Mouse (Mus musculus) erythroblast, embryonic 14.5 days (primary cell): ENCODE measurements around the gene Cfd. TPM values are rescaled to one million over a fixed set of nuclear protein-coding genes. Genes with fewer than 3 reads are reported as not detected.

Experiments used
- H3K27me3 ChIP-seq: 2 replicates; pipeline ENCODE4 v1.6.1; 2012; ENCODE audit warnings: inconsistent platforms; ENCODE audit not compliant: control insufficient read depth
- H3K36me3 ChIP-seq: 2 replicates; pipeline ENCODE4 v1.6.1; 2012; ENCODE audit warnings: mild to moderate bottlenecking, inconsistent platforms; ENCODE audit not compliant: control insufficient read depth
- H3K4me1 ChIP-seq: 2 replicates; pipeline ENCODE4 v1.6.1; 2012; ENCODE audit warnings: inconsistent platforms; ENCODE audit not compliant: control insufficient read depth
- H3K4me3 ChIP-seq: replicated peaks from 2 replicates; pipeline ENCODE3; 2012; ENCODE audit warnings: moderate library complexity, mild to moderate bottlenecking, inconsistent platforms
- H3K9me3 ChIP-seq: 2 replicates; pipeline ENCODE4 v1.6.1; 2012; ENCODE audit warnings: low read length, inconsistent platforms, mixed read lengths; ENCODE audit not compliant: control insufficient read depth
- GATA1 ChIP-seq: IDR thresholded peaks from 2 replicates; pipeline ENCODE4 v1.6.1; 2012; ENCODE audit warnings: low read length, inconsistent platforms, mixed read lengths
- TAL1 ChIP-seq: IDR thresholded peaks from 3 replicates; pipeline ENCODE4 v1.6.1; 2012; ENCODE audit warnings: low read length, inconsistent platforms, mixed read lengths
- polyA plus RNA-seq: library from polyadenylated mRNA; stranded (reverse); fragments of >175 nt; gene quantifications from 2 replicates; pipeline ENCODE4 v1.2.3, GENCODE M21; 2012

Cfd gene
- polyA plus RNA-seq, 1 experiment, result not detected

DNA sequence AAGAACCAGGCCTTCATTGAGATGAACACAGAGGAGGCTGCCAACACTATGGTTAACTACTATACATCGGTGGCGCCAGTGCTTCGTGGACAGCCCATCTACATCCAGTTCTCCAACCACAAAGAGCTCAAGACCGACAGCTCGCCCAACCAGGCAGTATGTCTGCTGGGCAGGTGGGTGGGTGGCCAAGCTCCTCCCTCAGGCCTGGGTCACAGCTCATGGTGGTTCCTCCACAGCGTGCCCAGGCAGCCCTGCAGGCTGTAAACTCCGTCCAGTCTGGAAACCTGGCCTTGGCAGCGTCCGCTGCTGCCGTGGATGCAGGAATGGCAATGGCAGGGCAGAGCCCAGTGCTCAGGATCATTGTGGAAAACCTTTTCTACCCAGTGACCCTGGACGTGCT, 31.5 kb upstream of the Cfd start:
- H3K4me3 ChIP-seq, result no peak overlapping the region
- no peak for TF ChIP-seq TAL1
- TF ChIP-seq GATA1, result no peak
- H3K27me3 ChIP-seq, result no peaks in the 10 kb centered on the region; the same call in 1 of the 2 replicates
- H3K4me1 ChIP-seq, result peaks cover 47% of the 10 kb centered on the region
- peaks cover 84% of the 10 kb centered on the region for H3K36me3 ChIP-seq
- no peaks in the 10 kb centered on the region for H3K9me3 ChIP-seq

DNA sequence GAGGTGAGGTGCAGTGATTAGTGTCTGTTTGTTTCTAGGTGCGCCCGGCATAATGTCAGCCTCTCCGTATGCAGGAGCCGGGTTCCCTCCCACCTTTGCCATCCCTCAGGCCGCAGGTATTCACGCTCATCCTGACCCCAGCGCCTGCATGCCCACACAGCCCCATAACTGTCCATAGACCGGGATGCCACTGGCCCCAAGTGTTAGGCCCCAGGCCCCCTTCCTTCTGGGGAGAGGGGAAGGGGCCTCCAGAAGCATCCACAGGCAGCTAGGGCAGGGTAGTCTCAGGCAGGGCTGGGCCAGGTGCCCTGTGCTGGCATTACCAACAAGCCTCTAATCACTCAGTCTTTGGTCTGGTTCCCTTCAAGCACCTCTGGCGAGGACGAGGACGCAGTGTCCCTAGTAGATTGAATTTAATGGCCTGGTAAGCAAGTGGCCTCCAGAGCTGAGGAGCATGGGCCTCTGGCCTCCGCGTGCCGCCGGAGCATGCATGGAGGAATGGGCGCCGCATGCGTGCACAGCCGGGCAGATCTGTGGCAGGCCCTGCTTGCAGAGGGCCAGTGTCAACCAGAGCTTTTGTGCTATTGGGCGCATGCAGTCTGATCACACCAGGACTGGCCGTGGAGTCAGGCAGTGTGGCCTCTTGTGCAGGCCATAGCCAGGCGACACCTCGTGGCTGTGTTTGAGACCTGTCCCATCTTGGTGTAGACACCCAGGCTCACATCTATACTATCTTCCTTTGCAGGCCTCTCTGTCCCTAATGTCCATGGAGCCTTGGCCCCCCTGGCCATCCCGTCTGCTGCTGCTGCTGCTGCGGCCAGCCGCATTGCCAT, 30.4 kb upstream of the Cfd start:
- Histone ChIP-seq H3K4me3 (no peak overlapping the region), H3K4me1 (peaks cover 52% of the 10 kb centered on the region), H3K36me3 (peaks cover 96% of the 10 kb centered on the region), H3K9me3 (no peaks in the 10 kb centered on the region), H3K27me3 (no peaks in the 10 kb centered on the region; the same call in 1 of the 2 replicates)
- TF ChIP-seq GATA1, result no peak
- TF ChIP-seq TAL1, result no peak

DNA sequence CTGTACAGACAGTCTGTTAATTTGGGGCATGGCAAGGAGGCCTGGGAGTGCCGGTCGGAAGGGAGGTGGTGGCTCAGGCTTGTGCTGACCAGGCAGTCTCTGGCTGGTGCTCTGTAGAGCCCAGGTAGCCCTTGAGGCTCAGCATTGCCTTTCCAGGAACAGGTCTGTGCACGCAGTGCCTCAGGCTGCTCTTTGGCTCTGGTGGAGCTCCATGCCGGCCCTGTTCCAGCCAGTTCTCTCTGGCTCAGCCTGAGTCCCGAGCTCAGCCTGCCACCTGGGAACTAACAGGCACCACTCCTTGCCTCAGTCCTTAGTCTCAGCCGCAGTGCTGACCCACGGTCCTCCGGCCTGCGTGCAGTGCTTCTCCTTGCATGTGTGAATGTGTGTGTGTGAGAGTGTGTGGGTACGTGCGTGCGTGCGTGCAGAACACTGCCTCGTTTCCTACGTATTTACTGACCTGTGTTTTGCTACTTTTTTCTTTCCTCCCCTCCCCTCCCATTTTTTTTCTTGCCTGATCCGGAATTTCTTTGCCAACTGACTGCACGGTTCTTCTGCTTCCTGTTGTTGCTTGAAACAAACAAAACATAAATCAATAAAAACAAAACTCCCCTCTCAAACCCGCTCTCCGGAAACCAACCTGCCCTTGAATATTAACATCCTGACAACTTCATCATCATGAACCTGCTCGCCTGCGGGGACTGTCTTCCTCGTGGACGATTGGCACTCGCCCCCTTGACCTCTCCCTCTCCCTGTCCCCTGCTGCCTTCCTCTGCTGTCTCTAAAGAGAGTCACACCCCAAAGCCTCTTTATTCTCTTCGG, 29.2 kb upstream of the Cfd start:
- Histone ChIP-seq H3K27me3 (no peaks in the 10 kb centered on the region; the same call in 1 of the 2 replicates), H3K36me3 (peaks cover 99% of the 10 kb centered on the region), H3K4me3 (no peak overlapping the region), H3K9me3 (no peaks in the 10 kb centered on the region), H3K4me1 (peaks cover 44% of the 10 kb centered on the region)
- TF ChIP-seq TAL1 (no peak), GATA1 (no peak)

DNA sequence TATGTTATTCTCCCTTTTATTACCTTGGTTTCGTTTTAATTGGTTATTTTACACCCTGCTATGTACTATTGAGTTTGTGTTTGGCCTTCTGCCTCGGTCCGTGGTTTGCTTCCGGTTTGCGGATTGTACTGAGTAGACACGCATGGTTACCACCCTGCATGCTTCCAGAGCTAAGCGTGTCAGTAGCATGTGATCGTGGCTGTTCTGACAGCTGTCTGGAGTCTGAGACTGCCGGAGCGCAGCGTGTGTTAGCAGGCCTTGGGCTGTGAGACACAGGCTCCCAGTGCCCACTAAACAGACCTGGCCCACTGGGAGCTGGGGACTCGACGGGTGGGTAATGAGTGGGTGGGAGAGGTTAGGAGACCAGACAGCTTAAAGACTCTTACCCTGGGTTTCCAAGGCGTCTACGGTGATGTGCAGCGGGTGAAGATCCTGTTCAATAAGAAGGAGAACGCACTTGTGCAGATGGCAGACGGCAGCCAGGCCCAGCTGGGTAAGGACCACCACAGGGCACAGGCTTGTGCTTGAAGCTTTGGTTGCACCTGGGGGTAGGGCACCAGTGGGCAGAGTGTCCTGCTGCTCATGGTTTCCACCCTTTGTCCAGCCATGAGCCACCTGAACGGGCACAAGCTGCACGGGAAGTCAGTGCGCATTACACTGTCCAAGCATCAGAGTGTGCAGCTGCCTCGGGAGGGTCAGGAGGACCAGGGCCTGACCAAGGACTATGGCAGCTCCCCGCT, 28.4 kb upstream of the Cfd start:
- no peaks in the 10 kb centered on the region; the same call in 1 of the 2 replicates for H3K27me3 ChIP-seq
- H3K4me1 ChIP-seq, result peaks cover 36% of the 10 kb centered on the region
- H3K36me3 ChIP-seq, result peaks cover 91% of the 10 kb centered on the region
- no peaks in the 10 kb centered on the region for H3K9me3 ChIP-seq
- H3K4me3 ChIP-seq, result no peak overlapping the region
- no peak for TF ChIP-seq GATA1
- no peak for TF ChIP-seq TAL1

DNA sequence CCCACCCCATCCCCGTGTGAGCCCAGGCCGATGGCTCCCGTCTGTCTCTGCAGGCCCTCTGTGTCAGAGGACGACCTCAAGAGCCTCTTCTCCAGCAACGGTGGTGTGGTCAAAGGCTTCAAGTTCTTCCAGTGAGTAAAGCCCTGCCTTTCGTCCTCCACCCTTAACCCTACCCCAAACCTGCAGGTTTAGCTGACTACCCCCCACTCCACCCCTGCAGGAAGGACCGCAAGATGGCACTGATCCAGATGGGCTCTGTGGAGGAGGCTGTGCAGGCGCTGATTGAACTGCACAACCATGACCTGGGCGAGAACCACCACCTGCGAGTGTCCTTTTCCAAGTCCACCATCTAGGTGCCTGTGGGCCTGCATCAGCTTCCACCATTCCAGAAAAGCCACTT, 27.7 kb upstream of the Cfd start:
- H3K4me3 ChIP-seq, result no peak overlapping the region
- H3K36me3 ChIP-seq, result peaks cover 84% of the 10 kb centered on the region
- H3K27me3 ChIP-seq, result no peaks in the 10 kb centered on the region; the same call in 1 of the 2 replicates
- TF ChIP-seq GATA1 (no peak), TAL1 (no peak)
- H3K9me3 ChIP-seq, result no peaks in the 10 kb centered on the region
- H3K4me1 ChIP-seq, result peaks cover 29% of the 10 kb centered on the region

DNA sequence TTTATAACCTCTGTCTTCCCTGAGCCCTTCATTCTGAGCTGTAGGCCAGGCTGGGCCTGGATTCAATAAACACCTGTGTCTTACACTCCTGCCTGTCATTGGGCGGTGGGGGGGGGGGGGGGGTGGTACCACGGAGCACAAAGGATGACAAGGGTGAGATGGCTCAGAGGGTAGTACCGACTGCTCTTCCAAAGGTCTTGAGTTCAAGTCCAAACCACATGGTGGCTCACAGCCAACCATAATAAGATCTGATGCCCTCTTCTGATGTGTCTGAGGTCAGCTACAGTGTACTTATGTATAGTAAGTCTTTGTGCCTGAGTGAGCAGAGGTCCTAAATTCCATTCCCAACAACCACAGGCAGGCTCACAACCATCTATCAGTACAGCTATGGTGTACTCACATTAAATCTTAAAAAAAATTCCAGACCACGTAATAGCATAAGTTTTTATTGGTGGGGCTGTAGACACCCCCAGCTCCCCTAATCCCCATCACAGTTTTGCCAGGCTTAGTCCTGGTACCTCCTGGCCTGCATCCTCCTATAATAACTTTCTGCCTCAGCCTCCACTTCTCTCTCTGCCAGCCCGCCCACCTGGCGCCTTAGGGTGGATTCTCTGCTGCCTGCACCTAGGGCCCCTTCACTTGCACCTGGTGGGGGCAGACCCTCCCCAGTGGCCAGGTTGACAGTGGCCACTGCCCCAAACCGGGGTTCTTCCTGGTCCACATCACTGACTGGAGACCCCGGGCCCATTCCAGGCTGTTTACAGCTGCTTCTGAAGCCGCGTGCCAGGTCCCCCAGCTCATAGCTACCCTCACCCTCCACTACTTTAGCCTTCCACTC, 26.1 kb upstream of the Cfd start:
- Histone ChIP-seq H3K9me3 (no peaks in the 10 kb centered on the region), H3K4me1 (peaks cover 17% of the 10 kb centered on the region), H3K36me3 (peaks cover 67% of the 10 kb centered on the region), H3K27me3 (no peaks in the 10 kb centered on the region; the same call in none of the 2 replicates), H3K4me3 (no peak overlapping the region)
- TF ChIP-seq GATA1, result no peak
- no peak for TF ChIP-seq TAL1

DNA sequence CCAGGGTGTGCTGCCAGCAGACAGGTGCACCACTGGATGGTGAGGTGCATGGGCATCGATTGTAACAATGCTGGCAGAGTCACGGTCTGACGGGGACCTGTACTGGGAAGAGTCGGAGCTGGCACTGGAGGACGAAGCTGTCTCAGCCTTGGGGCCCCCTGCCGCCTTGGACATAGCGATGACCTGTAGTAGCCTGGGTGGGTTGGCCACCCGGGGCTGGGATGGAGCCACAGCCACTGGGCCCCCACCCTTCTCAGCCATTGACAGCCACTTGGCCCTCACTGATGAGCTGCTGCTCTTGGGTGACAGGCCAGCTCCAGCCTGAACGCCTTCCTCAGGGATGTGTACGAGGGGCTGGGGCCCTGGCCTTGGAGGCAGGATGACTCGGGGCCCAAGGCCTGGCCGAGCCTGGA, 25.5 kb upstream of the Cfd start:
- Histone ChIP-seq H3K27me3 (no peaks in the 10 kb centered on the region; the same call in none of the 2 replicates), H3K36me3 (peaks cover 61% of the 10 kb centered on the region), H3K9me3 (no peaks in the 10 kb centered on the region), H3K4me3 (no peak overlapping the region), H3K4me1 (peaks cover 12% of the 10 kb centered on the region)
- TF ChIP-seq GATA1 (no peak), TAL1 (no peak)

DNA sequence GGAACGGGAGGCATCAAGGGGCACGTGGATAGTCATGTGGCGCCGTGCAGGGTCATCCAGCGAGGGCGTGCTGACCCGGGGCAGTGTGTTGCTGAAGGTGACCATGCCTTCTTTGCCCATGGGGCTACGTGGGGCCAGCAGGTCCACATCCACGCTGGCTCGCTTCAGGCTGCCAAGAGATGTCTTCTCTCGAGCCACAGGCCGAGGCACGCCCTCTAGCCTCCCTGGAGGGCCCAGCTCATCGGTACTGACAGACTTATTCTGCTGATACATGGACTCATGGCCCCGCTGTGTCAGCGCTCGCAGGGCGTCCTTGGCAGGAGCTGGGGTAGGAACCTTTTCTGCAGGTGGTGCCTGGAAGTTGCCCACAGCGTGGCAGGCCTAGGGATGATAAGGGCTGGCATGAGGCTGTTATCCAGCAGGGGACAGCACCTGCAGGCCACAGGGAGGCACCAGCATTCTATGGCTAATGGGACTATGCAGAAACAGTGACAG, 24.8 kb upstream of the Cfd start:
- no peaks in the 10 kb centered on the region for H3K9me3 ChIP-seq
- H3K36me3 ChIP-seq, result peaks cover 55% of the 10 kb centered on the region
- H3K4me1 ChIP-seq, result peaks cover 7% of the 10 kb centered on the region
- no peaks in the 10 kb centered on the region; the same call in 1 of the 2 replicates for H3K27me3 ChIP-seq
- TF ChIP-seq GATA1 (no peak), TAL1 (no peak)
- no peak overlapping the region for H3K4me3 ChIP-seq
